Mouse (Mus musculus) adrenal gland, adult 8-10 months (tissue): Measurements from ENCODE around the gene Hps4. TPM values are rescaled to one million over a fixed set of nuclear protein-coding genes. Genes with fewer than 3 reads are reported as not detected.

Experiments
- DNase-seq: peaks from one replicate; pipeline ENCODE4 v3.0.0; 2022
- total RNA-seq, 4 experiments: library from RNA; stranded (reverse); gene quantifications; 2 replicates each; pipeline ENCODE4 v1.2.4; 2022

Gene Hps4
- total RNA-seq, 4 experiments from 2014 or later: 27.7 to 43.6 (median 31.3) TPM

DNA sequence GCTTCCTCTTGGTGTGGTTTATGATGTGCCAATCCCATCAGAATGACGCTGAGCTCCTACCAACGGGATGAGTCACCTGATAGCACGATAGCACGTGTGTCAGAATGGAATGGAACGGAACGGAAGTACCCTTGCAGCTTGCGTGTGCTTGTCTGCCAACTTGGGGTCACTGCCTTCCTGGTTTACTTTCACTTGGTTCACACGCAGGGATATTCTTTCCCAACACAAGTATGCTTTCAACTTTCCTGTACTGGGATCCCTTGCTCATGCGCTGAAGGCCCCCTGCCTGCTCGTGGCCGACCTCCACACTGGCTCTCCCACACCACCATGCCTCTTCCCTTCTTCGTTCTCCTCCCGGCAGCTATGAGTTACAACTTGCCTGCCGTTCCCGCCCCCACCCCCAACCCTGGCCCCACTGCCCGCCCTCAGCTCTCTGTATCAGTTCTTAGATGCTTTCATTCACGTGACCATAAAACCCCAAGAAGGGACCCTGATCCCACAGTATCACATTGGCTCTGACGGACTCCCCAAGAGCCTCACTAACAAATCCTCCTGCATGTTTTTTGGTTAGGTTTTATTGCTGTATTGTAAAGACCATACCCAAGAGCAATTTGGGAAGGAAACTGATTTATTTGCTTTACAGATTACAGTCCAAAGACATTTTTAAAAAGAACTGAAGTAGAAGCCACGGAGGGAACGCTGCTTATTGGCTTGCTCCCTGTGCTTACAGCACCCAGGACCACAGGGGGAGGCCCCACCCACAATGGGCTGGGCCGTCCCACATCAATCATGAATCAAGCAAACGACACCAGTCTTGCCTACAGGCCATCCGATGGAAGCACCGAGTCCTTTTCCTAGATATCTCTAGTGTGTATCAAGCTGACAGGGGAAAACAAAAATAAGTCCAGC is 18.0 kb upstream of the Hps4 start:
- peak; percentile 74 for DNase-seq

DNA sequence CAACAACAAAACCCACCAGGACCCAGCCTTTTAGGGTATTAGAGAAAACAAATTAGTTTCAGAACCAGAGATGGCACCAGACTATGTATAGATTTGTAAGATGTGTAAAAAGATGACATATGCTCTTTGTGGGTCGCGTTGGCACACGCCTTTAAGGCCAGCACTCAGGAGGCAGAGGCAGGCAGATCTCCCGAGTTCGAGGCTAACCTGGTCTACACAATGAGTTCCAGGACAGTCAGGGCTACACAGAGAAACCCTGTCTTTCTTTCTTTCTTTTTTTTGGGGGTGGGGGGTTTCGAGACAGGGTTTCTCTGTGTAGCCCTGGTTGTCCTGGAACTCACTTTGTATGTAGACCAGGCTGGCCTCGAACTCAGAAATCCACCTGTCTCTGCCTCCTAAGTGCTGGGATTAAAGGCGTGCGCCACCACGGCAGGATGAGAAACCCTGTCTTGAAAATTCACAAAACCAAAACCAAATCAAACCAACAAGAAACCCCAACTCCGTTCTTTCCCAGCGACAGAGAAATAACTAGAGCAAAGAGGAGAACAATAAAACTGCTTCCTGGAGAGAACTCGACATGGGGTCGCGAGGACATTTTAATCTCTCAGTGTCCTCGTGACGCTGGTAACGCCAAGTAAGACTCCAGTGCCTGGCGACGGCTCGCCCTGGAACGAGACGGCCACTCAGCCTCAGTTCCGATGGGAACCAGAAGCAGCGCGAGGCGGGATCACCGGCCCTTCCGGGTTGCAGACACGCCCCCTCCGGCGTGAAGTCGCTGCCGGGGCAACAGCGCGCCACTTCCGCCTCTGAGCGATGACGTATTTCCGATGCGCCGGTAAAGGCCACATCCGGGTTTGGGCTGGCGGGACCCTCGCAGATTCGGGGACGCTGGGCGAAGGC is 17.1 kb upstream of the Hps4 start, which contains the start of gene Tfip11:
Gene Tfip11, plus strand, starts transcription at position 813 of the 900 bp plus-strand sequence.
- peak; percentile 94 for DNase-seq

DNA sequence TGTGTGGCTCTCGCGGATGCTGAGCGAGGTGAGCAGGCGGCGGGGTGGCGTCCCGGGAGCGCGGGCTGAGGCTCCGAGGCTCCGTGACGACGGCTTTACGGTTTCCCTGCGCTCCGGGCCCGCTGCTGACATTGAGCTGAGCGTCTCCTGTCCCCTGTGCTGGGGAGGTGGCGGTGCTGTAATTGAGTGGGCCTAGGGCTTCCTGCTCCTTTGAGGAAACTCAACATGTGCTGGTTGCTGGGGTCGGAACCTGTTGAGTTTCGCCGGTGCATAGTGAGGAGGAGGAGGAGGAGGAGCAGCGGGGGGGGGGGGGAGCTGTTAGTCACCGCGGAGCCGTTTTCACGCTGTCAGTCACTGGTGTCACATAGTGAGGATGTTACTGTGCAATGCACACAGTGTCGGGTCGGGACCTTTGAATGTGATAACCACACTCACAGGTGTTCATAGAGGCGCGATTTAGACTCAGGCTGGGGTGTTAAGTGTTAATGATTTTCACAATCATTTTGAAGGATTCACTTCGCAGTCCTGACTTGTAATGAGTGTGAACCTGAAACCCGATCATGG is 16.4 kb upstream of the Hps4 start:
- no peak for DNase-seq

GRCm38 (mm10) chr5:112327854-112328253 is 15.0 kb upstream of the Hps4 start:
- no peak for DNase-seq

DNA sequence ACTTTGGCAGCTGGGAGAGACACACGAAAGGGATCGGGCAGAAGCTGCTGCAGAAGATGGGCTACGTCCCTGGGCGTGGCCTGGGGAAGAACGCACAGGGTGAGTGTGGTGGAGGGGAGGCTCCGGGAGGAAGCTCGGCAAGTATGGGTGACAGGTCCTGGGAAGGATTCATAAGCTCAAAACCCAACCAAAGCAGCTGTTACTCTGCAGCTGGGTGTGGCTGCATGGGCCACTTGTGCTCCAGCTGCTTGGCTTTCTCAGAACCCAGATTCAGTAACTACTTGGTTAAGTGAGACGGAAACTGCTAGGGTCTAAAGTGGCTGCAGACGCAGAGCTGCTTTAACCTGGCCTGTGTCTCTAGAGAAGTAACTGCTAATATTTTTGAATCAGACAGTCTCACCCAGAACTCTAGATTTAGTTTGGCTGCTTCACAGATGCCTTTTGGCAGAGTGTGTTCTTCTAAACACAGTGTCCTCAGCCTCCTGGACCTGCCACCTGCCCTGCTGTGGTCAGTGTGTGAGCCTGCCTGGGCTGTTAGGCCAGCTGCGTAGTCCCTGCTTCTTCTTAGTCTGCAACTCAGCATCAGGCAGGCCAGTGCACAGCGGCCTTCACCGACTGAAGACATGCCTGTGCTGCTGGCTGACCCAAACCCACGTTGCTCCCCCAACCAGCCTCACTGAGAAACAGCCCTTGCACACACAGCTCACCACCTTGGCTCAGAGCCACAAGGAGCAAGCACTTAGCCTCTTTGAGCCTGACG is 12.9 kb upstream of the Hps4 start:
- DNase-seq: no peak

DNA sequence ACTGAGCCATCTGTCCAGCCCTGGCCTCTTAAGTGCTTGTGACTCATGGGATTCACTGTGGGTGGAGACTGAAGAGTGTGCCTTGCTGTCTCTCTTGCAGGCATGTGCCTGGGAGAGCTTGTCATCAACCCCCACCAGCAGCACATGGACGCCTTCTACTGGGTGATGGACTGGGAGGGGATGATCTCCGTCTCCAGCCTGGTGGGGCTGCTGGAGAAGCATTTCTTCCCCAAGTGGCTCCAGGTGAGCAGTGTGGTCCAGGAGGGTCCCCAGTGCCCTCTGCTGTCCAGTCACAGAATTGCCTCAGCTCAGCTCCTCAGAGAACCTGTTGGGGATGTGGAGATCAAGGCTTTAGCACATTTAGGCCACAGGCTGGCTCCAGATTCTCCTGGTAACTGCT is 7.4 kb upstream of the Hps4 start:
- no peak for DNase-seq

- DNase-seq: no peak
These were observed 5.9 kb upstream of the Hps4 start for GRCm38 (mm10) chr5:112337004-112337403.

- no peak for DNase-seq
These were observed 3.7 kb upstream of the Hps4 start for GRCm38 (mm10) chr5:112339215-112339614.

- no peak for DNase-seq
These were observed 317 bp downstream of the Hps4 start for GRCm38 (mm10) chr5:112343205-112343595.

GRCm38 (mm10) chr5:112344092-112344960 is 1.4 kb downstream of the Hps4 start:
- no peak for DNase-seq

- DNase-seq: no peak
These were observed 3.5 kb downstream of the Hps4 start for GRCm38 (mm10) chr5:112346211-112346965.

DNA sequence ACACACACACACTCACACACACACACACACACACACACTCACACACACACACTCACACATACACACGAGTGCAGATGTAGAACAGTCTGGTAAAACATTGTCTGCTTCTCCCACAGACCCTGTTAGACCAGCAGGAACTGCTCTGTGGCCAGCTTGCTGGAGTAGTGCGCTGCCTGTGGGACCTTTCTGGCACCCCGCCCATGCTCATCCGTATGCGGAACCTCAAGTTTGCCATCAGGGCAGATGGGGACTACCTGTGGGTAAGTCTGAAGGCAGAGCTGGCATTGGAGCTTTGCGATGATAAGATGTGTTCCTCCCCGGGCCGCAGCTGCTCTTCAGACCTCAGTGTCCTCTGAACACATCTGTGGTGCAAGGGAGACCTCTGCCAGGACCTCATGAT is 6.3 kb downstream of the Hps4 start:
- DNase-seq: no peak

DNA sequence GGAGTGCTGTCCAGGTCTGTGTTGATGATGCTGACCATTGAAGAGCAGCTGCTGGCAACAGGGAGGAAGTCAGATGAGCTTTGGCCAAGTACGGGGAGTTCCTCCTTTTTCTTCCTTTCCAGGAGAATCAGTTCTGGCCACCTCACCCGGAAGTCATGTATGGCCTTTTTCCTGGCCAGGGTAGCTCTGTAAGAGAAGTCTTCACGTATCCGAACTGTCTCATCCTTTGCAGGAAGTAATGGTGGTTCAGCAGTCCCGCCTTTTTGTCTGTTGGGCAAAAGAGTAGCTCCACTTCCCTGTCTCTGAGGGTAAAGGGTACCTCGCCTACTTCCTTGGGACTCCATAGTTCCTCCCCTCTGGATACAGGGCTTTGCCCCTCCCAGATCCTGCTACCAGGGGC is 12.6 kb downstream of the Hps4 start:
- DNase-seq: no peak

GRCm38 (mm10) chr5:112355910-112356309 is 13.0 kb downstream of the Hps4 start, which contains the start of gene Gm6583:
Gene Gm6583 (minus strand): TSS chr5:112356033.
- DNase-seq: no peak

DNA sequence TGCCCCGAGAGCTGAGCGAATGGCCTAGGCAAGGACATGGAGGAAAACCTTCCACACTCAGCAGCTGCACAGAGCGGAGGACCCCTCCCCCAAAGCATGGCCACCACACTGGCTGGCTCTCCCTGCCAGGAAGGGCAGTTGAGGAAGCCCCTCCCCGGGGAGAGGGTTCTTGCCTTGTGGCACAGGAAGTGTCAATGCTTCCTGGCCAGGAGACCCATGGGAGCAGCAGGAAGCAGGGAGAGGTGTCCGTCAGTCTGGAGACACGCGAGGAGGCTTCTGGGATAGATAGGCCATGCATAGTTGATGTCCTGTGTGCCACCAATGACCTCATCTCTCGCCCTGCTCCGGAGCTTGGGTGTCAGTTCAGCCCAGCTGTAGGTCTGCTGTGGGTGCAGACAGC is 13.4 kb downstream of the Hps4 start:
- no peak for DNase-seq

DNA sequence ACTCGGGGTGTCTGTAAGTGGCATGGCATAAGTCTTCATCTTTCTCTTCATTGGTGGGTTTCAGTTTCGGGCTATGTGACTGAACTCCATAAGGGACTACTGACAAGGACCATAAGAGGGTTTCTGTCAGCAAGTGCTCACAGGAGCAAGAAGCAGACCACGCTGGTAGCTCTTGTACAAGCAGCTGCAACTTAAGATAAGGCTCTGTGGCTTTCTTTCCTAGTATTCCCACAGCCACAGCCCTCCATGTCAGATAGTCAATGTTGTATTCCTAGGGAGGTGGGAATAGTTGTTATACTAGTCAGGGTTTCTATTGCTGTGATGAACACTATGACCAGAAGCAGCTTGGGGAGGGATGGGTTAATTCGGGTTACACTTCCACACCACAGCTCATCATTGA is 16.6 kb downstream of the Hps4 start:
- DNase-seq: no peak

DNA sequence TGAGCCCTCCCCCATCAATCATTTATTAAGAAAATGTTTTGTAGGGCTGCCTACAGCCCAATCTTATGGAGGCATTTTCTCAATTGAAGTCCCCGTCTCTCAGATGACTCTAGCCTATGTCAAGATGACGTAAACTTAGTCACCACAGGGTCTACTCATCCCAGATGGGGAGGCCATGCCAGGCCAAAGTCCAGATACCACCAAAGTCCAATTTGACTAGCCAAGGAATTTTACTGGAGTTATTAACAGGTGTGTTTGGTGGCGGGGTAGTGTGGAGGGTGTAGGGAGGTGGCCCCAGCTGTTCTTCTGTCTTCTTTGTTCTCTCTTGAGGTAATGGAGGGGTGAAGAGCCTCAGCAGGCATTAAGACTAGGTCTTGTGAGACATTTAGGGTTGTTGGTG is 17.2 kb downstream of the Hps4 start:
- no peak for DNase-seq

DNA sequence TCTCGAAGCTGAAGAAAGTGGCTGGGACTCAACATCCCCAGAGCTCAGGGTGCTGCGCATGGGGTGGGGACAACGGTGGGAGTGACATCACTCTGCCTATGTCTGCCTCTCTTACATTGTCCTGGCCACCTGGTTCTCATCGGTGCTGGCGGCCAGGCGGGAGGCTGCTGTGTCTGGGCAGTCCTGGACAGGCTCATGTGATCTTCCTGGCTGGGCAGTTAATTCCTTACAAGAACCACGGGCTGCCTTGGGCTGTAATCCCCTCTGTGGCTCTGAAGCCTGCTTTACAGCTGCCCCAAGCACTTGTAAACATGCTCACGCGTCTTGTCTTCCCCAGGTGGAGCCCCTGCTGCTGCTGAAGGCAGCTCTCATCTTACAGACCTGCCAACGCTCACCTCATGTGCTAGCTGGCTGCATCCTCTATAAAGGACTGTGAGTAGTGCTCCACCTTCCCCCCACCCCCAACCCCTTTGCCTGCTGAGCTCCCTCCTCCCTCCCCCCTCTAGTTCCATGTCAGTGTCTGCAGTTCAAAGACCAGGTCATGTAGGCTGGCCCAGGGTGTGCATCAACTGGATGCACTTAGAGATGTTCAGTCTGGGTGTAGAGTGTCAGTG is 21.4 kb downstream of the Hps4 start:
- no peak for DNase-seq

DNA sequence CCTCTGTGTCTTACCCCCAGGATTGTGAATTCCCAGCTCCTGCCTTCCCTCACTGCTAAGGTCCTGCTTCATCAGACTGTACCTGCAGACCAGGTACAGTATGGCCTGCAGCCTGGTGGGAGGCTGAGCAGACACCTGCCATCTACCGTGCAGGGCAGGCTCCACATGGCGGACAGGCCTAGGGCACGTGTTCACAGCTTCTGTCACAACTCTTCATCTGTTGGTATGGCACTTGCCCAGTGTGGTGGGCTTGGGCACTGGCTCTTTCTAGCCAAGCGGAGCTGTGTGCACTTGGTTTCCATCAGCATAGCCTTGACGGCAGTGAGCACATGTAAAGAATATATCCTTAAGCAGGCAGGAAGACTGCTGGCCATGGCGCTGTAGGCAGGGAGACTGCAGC is 24.0 kb downstream of the Hps4 start:
- DNase-seq: no peak

- no peak for DNase-seq
These were observed 24.5 kb downstream of the Hps4 start for GRCm38 (mm10) chr5:112367338-112367737.
